Mouse (Mus musculus) c-Kit-positive CD71-positive TER-119-negative erythroid progenitor cells, embryonic 14.5 days (primary cell): ENCODE measurements around the gene Mfng.

Experiments used
- DNase-seq: peaks from one replicate; pipeline ENCODE4 v3.0.0-alpha.2; 2013; ENCODE audit warnings: low read depth

Gene Mfng

GRCm38 (mm10) chr15:78787287-78787856 lies 14.1 kb upstream of the Mfng start:
- DNase-seq: no peak

DNA sequence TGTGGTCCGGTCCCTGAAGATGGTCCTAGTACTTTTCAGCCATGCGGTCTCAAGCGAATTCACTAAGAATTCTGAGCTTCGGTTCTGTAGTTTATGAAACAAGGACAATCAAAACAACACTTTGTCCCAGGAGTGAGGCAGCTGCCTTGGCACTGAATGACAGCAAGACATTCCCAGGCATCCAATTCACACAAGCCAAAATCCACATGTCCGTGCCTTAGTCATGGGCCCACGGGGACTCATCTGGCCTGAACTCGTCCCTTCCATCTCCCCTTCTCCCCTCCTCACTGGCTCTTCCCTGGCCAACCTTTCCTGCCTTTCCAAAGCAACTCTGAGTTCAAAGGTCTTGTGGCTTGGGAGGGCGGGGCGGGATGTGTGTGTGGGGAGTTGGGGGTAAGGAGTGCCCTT lies 13.1 kb upstream of the Mfng start:
- DNase-seq: no peak

GRCm38 (mm10) chr15:78785961-78786360 lies 12.7 kb upstream of the Mfng start:
- no peak for DNase-seq

DNA sequence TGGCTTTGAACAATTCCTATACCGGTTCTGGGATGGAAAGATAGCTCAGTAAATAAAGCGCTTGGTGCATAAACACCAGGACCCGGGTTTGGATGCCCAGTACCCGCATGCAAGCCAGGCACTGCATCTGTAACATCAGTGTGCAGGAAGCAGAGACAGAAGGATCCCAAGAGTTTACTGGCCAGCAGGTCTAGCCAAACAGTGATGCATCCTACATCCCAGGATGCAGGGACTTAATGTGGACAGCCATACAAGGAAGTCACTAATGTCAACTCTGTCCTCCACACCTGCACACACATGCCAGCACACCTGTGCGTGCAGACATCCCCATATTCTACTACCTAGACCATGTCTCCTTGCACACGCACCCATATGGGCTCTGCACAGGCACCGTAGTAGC lies 12.0 kb upstream of the Mfng start:
- no peak for DNase-seq

DNA sequence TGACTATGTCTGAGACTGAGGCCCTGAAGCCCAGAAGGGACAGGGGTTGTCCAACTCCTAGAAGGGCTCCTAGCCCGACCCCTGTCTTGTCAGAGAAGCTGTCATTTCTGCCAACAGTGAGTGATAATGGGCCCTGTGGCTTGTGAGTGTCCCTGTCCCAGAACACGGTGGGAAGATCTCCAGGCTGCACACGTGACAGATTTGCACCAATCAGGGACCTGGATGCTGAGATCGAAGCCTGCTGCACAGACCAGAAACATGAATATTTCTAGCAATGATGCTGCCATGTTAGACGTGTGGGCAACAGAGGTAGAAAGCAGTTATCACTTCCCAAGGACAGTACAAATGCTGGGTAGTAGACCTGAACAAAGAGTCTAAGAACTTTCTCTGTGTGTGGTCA lies 11.2 kb upstream of the Mfng start:
- DNase-seq: no peak

- DNase-seq: no peak
These were observed 9.3 kb upstream of the Mfng start for GRCm38 (mm10) chr15:78782348-78783103.

DNA sequence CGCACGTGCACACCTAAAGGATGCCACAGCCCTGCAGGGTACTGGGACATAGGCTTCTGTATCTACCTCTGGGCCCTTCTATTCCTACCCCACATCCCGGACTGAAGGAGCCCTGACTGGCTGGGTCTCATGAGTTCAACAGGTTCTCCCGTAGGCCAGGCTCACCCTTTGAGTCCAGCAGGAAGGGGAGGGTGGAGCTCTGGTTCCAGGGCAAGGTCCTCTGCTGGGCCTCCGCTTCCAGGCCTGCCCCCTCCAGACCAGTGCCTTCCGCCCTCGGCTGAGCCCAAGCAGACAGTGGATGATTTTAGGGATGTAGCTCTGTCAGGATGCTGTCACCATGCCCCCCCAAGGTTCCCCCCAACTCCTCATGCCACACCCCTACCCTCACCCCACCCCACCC lies 7.6 kb upstream of the Mfng start:
- DNase-seq: no peak

GRCm38 (mm10) chr15:78780359-78780758 lies 7.1 kb upstream of the Mfng start:
- DNase-seq: no peak

DNA sequence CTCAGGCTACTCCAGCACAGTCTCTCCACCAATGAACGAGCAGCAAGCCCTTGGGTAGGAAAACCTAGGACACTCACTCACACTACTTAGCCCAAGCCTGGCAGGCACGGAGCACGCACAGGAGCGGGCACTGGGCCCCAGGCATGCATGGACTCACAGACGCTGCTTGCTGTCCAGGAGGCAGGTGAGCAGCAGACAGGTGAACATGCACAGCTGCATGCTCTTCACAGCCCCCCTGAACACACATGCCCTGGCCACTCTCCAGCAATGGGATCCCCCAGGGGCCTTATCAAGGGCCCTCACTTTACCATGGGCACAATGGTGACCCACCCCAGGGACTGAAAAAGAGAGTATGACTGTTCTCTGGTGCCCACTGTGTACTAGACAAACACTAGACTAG lies 6.4 kb upstream of the Mfng start:
- DNase-seq: no peak

GRCm38 (mm10) chr15:78779253-78779652 lies 6.0 kb upstream of the Mfng start:
- no peak for DNase-seq

DNA sequence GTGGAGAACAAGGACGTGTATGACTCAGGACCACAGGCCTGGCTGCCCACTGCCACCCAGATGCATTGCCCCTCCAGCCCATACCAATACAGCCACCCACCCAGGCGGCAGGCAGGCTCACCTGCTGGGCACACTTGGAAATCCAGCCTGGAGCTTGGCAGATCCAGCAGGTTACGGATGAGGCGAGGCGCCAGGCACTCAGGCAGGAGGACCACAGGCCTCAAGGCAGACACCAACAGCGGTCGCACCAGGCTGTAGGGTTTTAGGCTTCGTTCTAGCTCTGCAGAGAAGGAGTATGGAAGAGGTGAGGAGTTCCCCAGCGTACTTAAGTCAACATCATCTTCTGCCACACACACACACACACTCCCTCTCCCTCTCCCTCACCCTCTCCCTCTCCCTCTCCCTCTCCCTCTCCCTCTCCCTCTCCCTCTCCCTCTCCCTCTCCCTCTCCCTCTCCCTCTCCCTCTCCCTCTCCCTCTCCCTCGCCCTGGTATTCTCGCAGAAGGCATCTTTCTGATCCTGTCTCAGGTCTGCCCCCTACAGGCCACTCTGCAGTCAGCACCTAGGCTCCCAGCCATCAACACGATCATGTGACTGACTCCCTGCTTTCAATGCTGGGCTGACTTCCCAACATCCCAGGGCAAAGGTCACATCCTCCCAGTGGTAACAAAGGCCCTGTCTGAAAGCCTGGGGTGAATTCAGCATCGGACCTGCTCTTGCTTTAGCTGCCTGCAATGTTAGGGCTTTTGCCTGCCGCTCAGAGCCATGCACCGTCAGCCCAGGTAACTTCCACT lies 5.0 kb upstream of the Mfng start:
- DNase-seq: peak; percentile 46

DNA sequence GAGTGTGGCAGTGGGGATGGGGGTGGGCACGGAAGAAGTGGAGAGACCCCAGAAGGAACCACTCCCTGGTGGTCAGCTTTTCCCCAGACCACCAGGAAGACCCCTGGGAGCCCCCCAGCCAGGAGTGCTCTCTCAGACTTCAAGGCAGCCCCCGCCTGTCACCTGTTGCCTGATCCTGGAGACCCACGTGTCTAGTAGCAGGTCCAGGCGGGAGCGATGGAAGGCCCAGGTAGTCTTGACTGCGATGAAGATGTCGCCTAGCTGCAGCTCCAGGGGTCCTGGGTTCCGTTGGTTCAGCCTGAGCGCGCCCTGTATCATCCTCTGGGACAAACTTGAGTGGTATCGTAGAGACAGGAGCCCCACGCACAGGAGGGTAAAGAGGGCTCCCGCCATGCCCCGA lies 419 bp downstream of the Mfng start:
- DNase-seq: no peak

DNA sequence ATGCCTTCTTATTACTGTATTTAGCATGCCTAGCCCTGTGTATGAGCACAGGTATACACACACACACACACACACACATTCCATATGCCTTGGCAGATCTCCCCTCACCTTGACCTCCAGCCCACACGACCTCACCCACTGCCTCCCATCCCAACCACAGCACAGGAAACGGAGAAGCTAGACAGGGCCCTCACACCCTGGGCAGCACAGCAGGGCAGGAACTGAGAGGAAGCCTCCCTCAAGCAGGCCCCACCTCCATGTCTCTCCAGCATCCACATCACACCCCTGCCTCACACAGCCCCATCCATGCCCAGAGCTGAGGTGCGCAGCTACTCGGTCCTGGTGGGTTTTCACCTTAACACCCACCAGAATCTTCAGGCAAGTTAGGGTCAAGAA lies 909 bp downstream of the Mfng start:
- no peak for DNase-seq

DNA sequence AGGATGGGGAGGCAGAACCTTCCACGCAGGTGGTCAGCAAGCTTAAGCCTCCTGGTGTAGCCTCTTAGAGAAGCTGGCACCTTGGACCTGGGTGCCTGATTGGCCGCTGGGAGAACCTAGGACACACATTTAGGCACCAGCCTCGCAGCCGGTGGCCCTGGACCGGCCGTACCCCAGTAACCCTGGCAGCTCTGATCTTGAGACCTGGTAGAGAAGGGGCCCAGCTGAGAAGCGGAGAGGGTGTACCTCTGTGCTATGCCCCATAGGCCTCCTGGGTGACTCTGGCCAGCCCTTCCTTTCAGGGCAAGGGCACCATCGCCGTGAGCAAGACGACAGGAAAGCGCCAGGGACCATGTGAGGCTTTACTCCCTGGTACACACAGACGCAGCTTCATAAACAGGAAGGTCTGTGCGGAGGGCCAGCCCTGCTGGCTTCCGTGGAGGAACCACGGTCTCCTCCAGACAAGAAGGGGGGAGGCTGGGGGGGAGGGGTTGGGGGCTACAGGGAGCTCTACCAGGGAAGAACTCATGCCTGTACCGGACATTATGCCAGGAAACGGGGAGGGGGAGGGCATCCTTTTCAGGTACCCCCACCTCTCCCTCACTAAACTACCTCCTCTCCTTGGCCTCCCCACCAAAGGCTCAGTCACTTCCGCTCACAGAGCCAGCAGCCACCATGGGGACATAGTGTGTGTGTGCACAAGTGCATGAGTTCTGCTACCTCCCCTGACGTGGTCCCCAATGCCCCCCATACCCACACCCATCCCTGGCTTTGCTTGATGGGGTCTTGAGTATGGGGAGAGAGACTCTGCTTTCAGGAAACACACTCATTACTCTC lies 1.5 kb downstream of the Mfng start:
- no peak for DNase-seq

GRCm38 (mm10) chr15:78770983-78771355 lies 2.3 kb downstream of the Mfng start:
- no peak for DNase-seq

GRCm38 (mm10) chr15:78770234-78770982 lies 2.9 kb downstream of the Mfng start:
- no peak for DNase-seq

GRCm38 (mm10) chr15:78769064-78769463 lies 4.2 kb downstream of the Mfng start:
- DNase-seq: no peak

GRCm38 (mm10) chr15:78763704-78764103 lies 9.6 kb downstream of the Mfng start:
- DNase-seq: no peak

DNA sequence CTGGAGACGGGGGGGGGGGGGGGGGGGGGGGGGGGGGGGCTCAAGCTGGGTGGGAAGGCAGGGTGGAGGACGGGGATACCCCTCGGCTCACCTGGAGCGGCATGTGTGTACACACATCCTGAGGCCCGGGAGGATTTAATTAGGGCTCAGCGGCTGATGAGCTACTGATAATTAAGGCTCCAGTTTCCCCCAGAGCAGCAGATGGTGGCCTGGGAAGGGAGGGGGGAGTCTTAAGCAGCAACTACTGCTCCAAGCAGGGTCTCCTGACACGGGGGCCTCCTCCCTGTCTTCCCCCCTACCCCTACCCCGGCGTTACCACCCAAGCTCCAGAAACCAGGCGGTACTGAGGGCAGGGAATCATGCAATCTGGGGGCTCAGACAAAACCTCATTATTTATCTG lies 10.1 kb downstream of the Mfng start:
- no peak for DNase-seq

DNA sequence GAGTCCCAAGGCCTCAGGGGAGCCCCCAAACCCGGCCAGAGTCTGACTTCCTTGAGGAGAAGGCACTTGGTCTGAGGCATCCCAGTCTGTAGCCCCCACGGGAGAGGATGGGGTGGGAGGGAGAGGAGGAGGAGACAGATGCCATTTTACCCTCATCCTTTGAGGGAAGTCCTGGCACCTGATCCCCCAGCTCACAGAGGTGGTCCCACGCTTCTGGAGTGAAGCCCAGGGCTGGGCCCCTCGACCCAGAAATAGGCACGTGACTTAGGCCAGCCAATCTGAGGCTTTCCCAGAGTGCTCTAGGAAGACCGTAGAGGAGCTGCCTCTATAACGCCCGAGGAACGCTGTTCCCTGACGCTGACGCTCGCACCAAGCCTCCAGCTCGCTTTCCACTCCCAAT lies 12.2 kb downstream of the Mfng start:
- no peak for DNase-seq

DNA sequence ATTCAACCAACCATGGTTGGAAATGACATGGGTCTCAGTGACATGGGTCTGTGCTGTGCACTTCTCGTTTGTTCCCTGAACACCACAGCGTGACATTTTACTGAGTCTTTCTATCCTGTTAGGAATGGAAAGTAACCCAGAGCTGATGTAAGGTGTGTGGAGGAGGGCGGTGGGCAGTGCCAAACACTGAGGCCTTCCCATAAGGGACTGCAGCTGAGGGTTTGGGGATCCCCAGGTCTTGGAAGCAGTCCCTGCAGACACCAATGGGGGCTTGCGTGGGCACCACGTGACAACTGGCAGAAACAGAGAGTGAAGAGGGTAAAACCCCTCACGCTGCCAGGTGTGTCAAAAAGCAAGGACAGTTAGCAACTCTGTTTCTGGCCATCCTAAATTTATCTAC lies 15.1 kb downstream of the Mfng start:
- DNase-seq: no peak
